Mouse (Mus musculus) frontal cortex, adult (tissue): Measurements from ENCODE around the gene Zmiz2.
"Not testable (repeated sequence)": the region's sequence is repeated elsewhere in the genome, so short reads cannot be mapped to it uniquely, and the experiment has no call there.

ENCODE experiments used
- ATAC-seq: cut with Nextera tagmentation; 2 replicates; pipeline ENCODE4 v1.9.2; 2017; ENCODE audit warnings: mild to moderate bottlenecking, moderate library complexity, mixed read lengths; ENCODE audit not compliant: low TSS enrichment

Zmiz2 gene

GRCm38 (mm10) chr11:6388726-6389413 is at the start of gene Zmiz2:
Gene Zmiz2, plus strand, starts transcription at chr11:6389074.
- peak; percentile 94 for ATAC-seq

GRCm38 (mm10) chr11:6345956-6346355 is 42.9 kb upstream of the Zmiz2 start:
- ATAC-seq = no peak

- ATAC-seq = no peak
Measured at GRCm38 (mm10) chr11:6346966-6347365, 41.9 kb upstream of the Zmiz2 start.

GRCm38 (mm10) chr11:6348681-6349200 is 40.1 kb upstream of the Zmiz2 start:
- ATAC-seq = no peak

- no peak for ATAC-seq
Measured at GRCm38 (mm10) chr11:6349586-6349985, 39.3 kb upstream of the Zmiz2 start.

GRCm38 (mm10) chr11:6355106-6355505 is 33.8 kb upstream of the Zmiz2 start:
- no peak for ATAC-seq

GRCm38 (mm10) chr11:6364581-6365275 is 24.1 kb upstream of the Zmiz2 start:
- ATAC-seq = no peak

GRCm38 (mm10) chr11:6365885-6366284 is 23.0 kb upstream of the Zmiz2 start:
- ATAC-seq = peak; percentile 87

GRCm38 (mm10) chr11:6366434-6366833 is 22.4 kb upstream of the Zmiz2 start:
- ATAC-seq = no peak

- ATAC-seq = no peak
Measured at GRCm38 (mm10) chr11:6367156-6367555, 21.7 kb upstream of the Zmiz2 start.

- not testable (repeated sequence) for ATAC-seq
Measured at GRCm38 (mm10) chr11:6367986-6368385, 20.9 kb upstream of the Zmiz2 start.

GRCm38 (mm10) chr11:6371376-6372155 is 17.3 kb upstream of the Zmiz2 start:
- no peak for ATAC-seq

GRCm38 (mm10) chr11:6372784-6373183 is 16.1 kb upstream of the Zmiz2 start:
- ATAC-seq = no peak

- peak; percentile 69; the same call in 1 of the 2 replicates for ATAC-seq
Measured at GRCm38 (mm10) chr11:6380916-6381315, 8.0 kb upstream of the Zmiz2 start.

GRCm38 (mm10) chr11:6388126-6388725 is 648 bp upstream of the Zmiz2 start:
- no peak for ATAC-seq

GRCm38 (mm10) chr11:6389483-6389921 is 628 bp downstream of the Zmiz2 start:
- peak; percentile 24; the same call in 1 of the 2 replicates for ATAC-seq

GRCm38 (mm10) chr11:6390376-6391053 is 1.6 kb downstream of the Zmiz2 start:
- ATAC-seq = no peak

- no peak for ATAC-seq
Measured at GRCm38 (mm10) chr11:6391516-6392276, 2.8 kb downstream of the Zmiz2 start.

- ATAC-seq = no peak
Measured at GRCm38 (mm10) chr11:6392857-6393256, 4.0 kb downstream of the Zmiz2 start.

GRCm38 (mm10) chr11:6393866-6394265 is 5.0 kb downstream of the Zmiz2 start:
- ATAC-seq = no peak
